Mouse (Mus musculus) brain, embryonic 14.5 days (tissue): Measurements from ENCODE around the gene Arrdc2.

Source experiments
- CTCF ChIP-seq: fragments of 200-500 bp; IDR thresholded peaks from 2 replicates; pipeline ENCODE4 v1.5.1; 2012; ENCODE audit warnings: inconsistent platforms, mild to moderate bottlenecking, moderate library complexity, borderline replicate concordance; ENCODE audit not compliant: insufficient read depth, insufficient read length; ENCODE audit errors: extremely low read depth
- POLR2A ChIP-seq: fragments of 200-500 bp; IDR thresholded peaks from 2 replicates; pipeline ENCODE4 v1.6.1; 2012; ENCODE audit warnings: mild to moderate bottlenecking, inconsistent platforms, borderline replicate concordance; ENCODE audit not compliant: poor library complexity, insufficient read depth, insufficient read length, severe bottlenecking; ENCODE audit errors: extremely low read depth

DNA sequence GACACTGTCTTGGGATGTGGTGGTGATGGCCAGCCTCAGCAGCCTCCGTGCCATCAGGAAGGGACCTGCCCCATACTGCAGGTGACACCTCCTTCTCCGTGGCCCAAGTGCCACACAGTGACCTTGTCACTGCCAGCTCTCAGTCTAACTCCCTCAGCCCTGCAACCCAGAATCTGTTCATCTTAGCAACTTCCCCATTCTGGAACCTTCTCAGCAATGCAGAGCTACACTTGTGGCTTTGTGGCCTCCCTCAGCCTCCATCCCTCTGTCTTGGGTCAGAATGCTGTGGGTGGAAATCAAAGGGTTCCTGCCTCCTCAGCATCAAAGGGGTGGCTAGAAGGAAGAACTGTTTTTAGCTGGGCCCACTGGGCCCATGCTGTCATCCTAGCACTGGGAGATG, 14.3 kb upstream of the Arrdc2 start:
- TF ChIP-seq CTCF: no peak
- TF ChIP-seq POLR2A: no peak
